Mouse (Mus musculus) small intestine, adult 2 months (tissue): ENCODE measurements around the gene Minpp1. TPM values are rescaled to one million over a fixed set of nuclear protein-coding genes. Genes with fewer than 3 reads are reported as not detected.

ENCODE experiments used
- H3K27ac ChIP-seq: fragments of 200-500 bp; 2 replicates; pipeline ENCODE4 v1.5.1; 2012; ENCODE audit warnings: low read depth, low read length, control low read depth, inconsistent platforms; ENCODE audit not compliant: insufficient read depth
- H3K27me3 ChIP-seq: fragments of 200-500 bp; 2 replicates; pipeline ENCODE4 v1.6.1; 2012; ENCODE audit warnings: mild to moderate bottlenecking, moderate library complexity, low read length, inconsistent platforms; ENCODE audit not compliant: control insufficient read depth, insufficient read depth
- H3K36me3 ChIP-seq: fragments of 200-500 bp; 2 replicates; pipeline ENCODE4 v1.6.1; 2012; ENCODE audit warnings: mild to moderate bottlenecking, low read length, control low read depth, inconsistent platforms; ENCODE audit not compliant: control insufficient read depth, insufficient read depth
- H3K4me1 ChIP-seq: fragments of 200-500 bp; 2 replicates; pipeline ENCODE4 v1.6.1; 2012; ENCODE audit warnings: low read length, inconsistent platforms, mixed read lengths; ENCODE audit not compliant: control insufficient read depth, insufficient read depth, insufficient read length
- H3K4me3 ChIP-seq: fragments of 200-500 bp; 2 replicates; pipeline ENCODE4 v1.5.1; 2012; ENCODE audit warnings: low read depth, mild to moderate bottlenecking, control low read depth, inconsistent platforms, low read length, moderate library complexity
- CTCF ChIP-seq: fragments of 200-500 bp; IDR thresholded peaks from 2 replicates; pipeline ENCODE4 v1.5.1; 2012; ENCODE audit warnings: low read depth, mild to moderate bottlenecking, control low read depth, inconsistent platforms, low read length, moderate library complexity, mixed read lengths; ENCODE audit not compliant: insufficient replicate concordance, insufficient read length; ENCODE audit errors: extremely low read depth
- POLR2A ChIP-seq: fragments of 200-500 bp; IDR thresholded peaks from 2 replicates; pipeline ENCODE4 v1.6.1; 2012; ENCODE audit warnings: low read depth, mild to moderate bottlenecking, control low read depth, inconsistent platforms, low read length, moderate library complexity
- WGBS: fragments of 180-500 bp; shearing (Covaris S2); methylation state at CpG from one replicate; pipeline ENCODE4 v1.1.7; 2018; 5-methylcytosine and 5-hydroxymethylcytosine counted together
- polyA plus RNA-seq: library from polyadenylated mRNA; depleted of rRNA; stranded (reverse); fragments of >200 nt; gene quantifications from 2 replicates; pipeline ENCODE4 v1.2.3, GENCODE M21; 2012

The Minpp1 gene
- polyA plus RNA-seq, 1 experiment: 112 TPM

GRCm38 (mm10) chr19:32524516-32524860, 38.9 kb downstream of the Minpp1 start:
- peaks cover 25% of the 10 kb centered on the region; the same call in 1 of the 2 replicates for H3K4me1 ChIP-seq
- peak overlapping the region; percentile 46 for H3K27ac ChIP-seq
- no peaks in the 10 kb centered on the region for H3K27me3 ChIP-seq
- TF ChIP-seq CTCF (no peak), POLR2A (no peak)
- WGBS: 53% methylated on average over 3 of the region's 3 CpGs
- H3K4me3 ChIP-seq: no peak overlapping the region
- no peaks in the 10 kb centered on the region for H3K36me3 ChIP-seq

GRCm38 (mm10) chr19:32527139-32527538, 41.6 kb downstream of the Minpp1 start:
- Histone ChIP-seq H3K27ac (peak overlapping the region; percentile 85), H3K36me3 (no peaks in the 10 kb centered on the region), H3K4me1 (peaks cover 32% of the 10 kb centered on the region; the same call in 1 of the 2 replicates), H3K27me3 (no peaks in the 10 kb centered on the region), H3K4me3 (peak overlapping the region; percentile 25; the same call in 1 of the 2 replicates)
- TF ChIP-seq POLR2A (no peak), CTCF (no peak)
- 75% methylated on average over 5 of the region's 5 CpGs for WGBS

DNA sequence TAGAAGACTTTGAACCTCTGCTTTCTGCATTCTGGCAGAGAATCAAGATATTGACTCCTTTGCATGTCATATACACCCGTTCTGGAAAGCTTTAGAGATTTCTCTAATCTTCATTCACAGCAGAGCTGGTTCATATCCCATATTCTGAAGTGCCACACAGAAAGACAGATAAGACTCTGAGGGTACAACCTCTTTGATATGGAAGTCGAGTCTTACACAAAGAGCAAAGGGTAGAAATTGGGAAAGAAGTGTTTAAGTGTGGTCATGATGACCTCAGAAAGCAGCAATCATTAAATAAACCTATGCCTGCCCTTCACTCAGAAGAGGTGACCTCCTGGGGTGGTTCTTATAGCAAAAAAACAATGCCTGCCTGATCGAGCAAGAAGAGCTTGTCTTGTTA, 43.2 kb downstream of the Minpp1 start:
- WGBS: 22% methylated on average over 3 of the region's 3 CpGs
- H3K4me1 ChIP-seq: peaks cover 23% of the 10 kb centered on the region; the same call in 1 of the 2 replicates
- no peak overlapping the region for H3K4me3 ChIP-seq
- no peaks in the 10 kb centered on the region for H3K27me3 ChIP-seq
- TF ChIP-seq CTCF (no peak), POLR2A (no peak)
- H3K27ac ChIP-seq: no peak overlapping the region
- H3K36me3 ChIP-seq: no peaks in the 10 kb centered on the region

DNA sequence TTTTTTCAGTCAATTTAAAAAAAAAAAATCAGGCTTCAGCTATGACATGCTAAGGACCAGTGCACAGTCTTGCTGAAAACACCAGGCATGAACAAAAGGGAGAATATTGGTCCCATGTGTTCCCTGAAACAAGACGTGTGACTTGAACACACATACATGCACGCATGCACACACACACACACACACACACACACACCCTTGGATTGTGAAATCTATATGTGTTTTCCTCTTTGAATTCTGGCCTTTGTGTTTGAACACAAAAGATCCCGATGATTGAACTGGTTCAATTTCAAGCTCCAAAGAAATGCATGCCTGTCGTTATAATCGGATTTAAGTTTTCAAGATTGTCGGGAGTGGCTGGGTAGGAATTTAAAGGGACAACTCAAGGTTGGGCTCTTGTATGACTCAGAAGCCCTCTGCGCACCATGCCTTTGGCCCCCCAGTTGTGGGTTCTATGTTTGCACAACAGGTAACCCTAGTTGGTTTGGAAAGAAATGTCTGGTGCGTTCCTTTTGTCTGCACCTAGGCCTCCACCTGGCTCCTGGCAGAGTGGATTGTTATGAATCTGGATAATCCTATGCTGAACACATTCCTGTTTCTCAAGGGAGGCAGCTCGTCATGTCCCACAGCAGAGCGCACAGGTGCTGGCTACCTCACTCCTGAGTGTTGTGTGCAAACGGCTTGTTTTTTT, 43.8 kb downstream of the Minpp1 start:
- Histone ChIP-seq H3K4me3 (no peak overlapping the region), H3K27ac (peak overlapping the region; percentile 47; the same call in 1 of the 2 replicates), H3K4me1 (peaks cover 20% of the 10 kb centered on the region; the same call in 1 of the 2 replicates), H3K27me3 (no peaks in the 10 kb centered on the region), H3K36me3 (no peaks in the 10 kb centered on the region)
- TF ChIP-seq CTCF: no peak
- TF ChIP-seq POLR2A: no peak
- WGBS: 89% methylated on average over 11 of the region's 11 CpGs

- no peak for TF ChIP-seq CTCF
- no peak for TF ChIP-seq POLR2A
- 88% methylated on average over 7 of the region's 7 CpGs for WGBS
- Histone ChIP-seq H3K4me3 (no peak overlapping the region), H3K27ac (no peak overlapping the region), H3K36me3 (no peaks in the 10 kb centered on the region), H3K4me1 (peaks cover 20% of the 10 kb centered on the region; the same call in 1 of the 2 replicates), H3K27me3 (no peaks in the 10 kb centered on the region)
Measured at GRCm38 (mm10) chr19:32530296-32530695, 44.7 kb downstream of the Minpp1 start.

DNA sequence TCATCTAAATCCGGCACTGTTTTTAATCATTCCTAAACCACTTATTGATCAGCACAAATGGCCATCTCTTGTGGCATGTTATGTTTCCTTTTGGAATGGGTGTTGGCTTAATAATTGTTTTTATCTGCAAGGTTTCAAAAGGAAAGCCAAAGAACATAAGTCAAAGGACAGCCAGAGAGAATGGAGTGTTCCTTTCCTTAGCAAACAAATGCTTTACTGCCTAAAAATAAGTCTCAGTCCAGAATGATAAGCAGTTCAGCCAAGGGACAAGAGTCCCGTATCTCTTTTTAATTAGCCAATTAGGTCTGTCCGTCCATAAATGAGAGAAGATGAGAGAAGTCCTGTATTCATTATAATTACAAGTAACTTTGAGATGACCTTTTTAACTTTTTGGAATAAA, 46.8 kb downstream of the Minpp1 start:
- TF ChIP-seq POLR2A (no peak), CTCF (no peak)
- no peaks in the 10 kb centered on the region for H3K36me3 ChIP-seq

DNA sequence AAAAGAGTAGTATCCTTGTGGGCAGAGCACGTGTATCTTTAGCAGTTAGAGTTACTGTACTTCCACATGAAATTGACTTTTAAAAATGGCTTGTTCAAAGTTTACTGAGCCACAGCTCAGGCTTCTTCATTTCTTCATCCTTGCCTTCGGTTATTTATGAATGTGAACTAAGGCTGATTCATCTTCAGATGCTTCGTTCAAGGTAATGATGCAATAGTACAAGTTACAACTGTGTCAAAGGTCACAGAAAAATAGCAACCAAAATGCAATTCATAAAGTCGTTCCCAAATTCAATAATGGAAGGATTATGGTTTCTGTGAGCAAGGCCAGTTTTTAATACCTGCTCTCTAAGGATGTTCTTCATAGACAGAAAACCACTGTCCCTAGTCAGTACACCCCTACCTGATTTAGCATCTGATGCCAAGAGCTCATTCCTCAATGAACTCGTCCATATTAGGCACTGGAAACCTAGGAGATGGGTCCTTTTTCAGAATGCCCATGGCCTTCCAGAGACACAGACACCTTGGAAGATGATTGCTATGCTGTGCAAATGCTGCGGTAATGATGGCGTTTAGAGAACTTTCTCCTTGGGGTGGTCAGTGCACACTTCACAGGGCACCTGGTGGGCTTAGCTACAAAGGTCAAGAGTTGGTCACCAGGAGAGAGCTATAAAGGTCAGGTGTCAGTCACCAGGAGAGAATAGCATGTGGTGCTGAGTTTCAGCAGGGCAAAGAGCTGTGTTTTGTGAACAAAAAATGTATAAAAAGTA, 47.4 kb downstream of the Minpp1 start:
- 45% methylated on average over 7 of the region's 7 CpGs for WGBS
- peaks cover 14% of the 10 kb centered on the region; the same call in 1 of the 2 replicates for H3K4me1 ChIP-seq
- TF ChIP-seq CTCF: no peak
- no peak for TF ChIP-seq POLR2A
- no peaks in the 10 kb centered on the region for H3K36me3 ChIP-seq
- H3K4me3 ChIP-seq: no peak overlapping the region
- peak overlapping the region; percentile 19; the same call in 1 of the 2 replicates for H3K27ac ChIP-seq
- H3K27me3 ChIP-seq: no peaks in the 10 kb centered on the region

More for the DNA sequence above, 46.8 kb downstream of the Minpp1 start:
- Histone ChIP-seq H3K4me1 (peaks cover 17% of the 10 kb centered on the region; the same call in 1 of the 2 replicates), H3K27ac (peak overlapping the region; percentile 71; the same call in 1 of the 2 replicates), H3K4me3 (no peak overlapping the region), H3K27me3 (no peaks in the 10 kb centered on the region)
- WGBS: 27% methylated on average over 3 of the region's 3 CpGs
